Mouse (Mus musculus) fat pad, adult 2 months (tissue): Measurements from ENCODE around the gene Cables2.

Source experiments
- DNase-seq: peaks from one replicate; pipeline ENCODE4 v3.0.0-alpha.2; 2011; ENCODE audit warnings: low read depth, low spot score; ENCODE audit errors: extremely low read depth

The Cables2 gene

GRCm38 (mm10) chr2:180256296-180257000, 16.8 kb downstream of the Cables2 start:
- no peak for DNase-seq

GRCm38 (mm10) chr2:180255701-180256100, 17.6 kb downstream of the Cables2 start:
- no peak for DNase-seq

GRCm38 (mm10) chr2:180254436-180255209, 18.7 kb downstream of the Cables2 start:
- no peak for DNase-seq

DNA sequence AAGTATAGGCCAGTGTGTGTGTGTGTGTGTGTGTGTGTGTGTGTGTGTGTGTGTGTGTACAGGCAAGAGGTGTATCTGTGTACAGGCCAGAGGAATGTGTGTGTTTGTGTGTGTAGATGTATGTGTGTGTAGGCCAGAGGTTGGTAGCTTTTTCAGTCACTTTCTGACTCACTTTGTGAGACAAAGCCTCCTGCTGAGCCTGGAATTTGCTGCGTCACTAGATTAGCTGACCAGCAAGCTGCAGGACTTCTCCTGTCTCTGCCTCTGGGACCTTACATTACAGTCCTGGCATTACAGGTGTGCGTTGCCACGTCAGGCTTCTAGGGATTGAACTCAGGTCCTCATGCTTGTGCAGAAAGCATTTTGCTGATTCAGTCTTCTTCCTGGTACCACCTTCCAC, 21.5 kb downstream of the Cables2 start:
- DNase-seq = no peak

DNA sequence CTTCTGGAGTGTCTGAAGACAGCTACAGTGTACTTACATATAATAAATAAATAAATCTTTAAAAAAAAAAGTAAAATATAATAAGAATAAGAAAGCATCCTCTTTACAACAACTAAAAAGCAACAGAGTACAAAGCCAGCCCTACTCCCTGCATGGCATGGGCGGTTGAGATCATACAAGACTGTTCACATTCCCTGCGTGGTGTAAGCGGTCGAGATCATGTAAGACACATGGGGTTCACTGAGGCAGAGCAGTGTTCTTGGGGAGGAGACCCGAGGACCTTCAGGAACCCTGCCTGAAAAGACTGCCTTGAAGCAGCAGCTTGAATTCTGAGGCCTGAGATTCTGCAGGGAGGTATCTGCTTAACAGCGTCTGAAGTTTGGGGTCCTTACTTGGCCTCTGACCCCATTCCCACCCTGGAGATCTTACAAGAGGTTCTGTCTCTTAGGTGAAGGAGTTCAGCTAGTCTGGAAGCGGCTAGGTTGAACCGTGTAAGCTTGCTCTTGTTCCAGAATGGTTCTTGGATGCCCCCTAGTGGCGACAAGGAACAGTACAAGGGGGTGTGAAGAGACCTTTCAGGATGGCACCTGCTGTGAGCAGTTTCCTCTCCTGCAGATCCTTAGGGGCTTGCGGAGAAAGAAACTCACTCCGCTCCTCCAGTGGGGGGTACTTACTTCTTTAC, 22.2 kb downstream of the Cables2 start:
- no peak for DNase-seq

DNA sequence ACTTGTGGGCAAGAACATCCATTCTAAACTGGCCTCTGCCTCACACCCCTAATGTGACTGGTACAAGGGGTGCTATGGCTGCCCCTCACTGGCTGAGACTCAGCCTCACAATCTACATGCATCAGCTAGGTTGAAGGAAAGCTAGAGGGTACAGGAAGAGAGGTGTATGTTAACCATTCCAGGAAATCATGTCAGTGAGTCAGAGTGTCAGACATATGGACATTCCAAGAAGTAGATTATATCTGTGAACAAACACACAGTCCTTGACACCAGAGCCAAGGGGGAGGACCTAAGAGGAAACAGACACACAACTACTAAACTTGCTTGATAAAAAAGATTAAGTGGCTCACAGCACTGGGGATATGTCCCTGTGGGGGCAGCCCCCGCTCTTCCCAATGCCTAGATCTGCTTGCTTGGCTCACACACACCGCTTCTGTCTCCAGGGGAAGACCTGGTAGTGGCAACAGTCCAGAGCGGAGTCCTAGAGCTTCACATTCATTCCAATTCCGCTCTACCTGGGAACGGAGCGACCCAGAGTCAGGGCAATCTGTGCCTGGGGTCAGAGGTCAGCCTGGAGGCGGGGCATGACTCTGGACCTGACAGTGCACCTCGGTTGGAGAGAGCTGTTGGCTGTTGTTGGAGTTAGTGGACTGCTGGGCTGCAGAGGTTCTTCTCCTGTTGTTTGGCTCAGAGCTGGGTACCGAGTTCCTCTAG, 24.2 kb downstream of the Cables2 start:
- DNase-seq = no peak

DNA sequence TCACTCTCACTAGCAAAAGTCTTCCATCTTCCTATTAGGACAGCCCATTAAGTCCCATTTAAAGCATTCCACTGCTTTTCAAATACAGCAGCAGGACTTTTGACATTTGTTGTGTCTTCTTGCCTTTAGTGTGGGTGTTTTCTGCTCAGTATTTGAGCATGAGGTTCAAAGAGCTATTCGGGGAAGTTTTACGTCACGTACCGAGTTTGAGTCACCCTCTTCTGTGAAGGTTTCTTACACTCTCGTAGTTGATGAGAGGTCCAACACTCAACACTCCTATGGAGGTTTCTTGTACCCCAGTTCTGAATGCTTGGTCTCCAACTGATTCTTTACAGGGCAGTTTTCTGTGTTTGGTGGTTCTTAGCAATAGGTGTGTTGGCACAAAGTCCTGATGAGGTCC, 25.4 kb downstream of the Cables2 start:
- no peak for DNase-seq

- DNase-seq = no peak
These were observed 30.2 kb downstream of the Cables2 start for GRCm38 (mm10) chr2:180243108-180243507.

- DNase-seq = no peak
These were observed 34.7 kb downstream of the Cables2 start for GRCm38 (mm10) chr2:180238591-180238990.

GRCm38 (mm10) chr2:180237601-180238345, 35.5 kb downstream of the Cables2 start:
- no peak for DNase-seq

DNA sequence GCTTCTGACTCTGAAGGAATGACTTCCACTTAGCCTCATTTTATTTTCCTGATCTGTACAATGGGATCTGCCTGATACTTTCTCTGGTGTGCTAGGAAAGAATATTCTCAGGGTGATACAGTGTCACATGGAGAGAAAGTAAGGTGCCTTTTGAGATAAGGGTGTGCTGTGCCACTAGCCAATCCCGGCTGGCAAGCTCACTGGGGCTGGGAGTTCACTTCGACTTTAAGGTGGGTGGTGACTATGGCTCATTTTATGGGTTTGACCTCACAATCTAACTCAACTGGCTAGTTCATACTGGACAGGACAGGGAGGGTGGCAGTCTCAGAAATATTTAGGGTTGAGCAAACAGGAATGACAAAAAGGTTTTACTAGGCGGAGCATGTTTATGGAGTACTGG, 36.4 kb downstream of the Cables2 start:
- no peak for DNase-seq

- DNase-seq = peak; percentile 64
These were observed 36.8 kb downstream of the Cables2 start for GRCm38 (mm10) chr2:180236500-180236899.

DNA sequence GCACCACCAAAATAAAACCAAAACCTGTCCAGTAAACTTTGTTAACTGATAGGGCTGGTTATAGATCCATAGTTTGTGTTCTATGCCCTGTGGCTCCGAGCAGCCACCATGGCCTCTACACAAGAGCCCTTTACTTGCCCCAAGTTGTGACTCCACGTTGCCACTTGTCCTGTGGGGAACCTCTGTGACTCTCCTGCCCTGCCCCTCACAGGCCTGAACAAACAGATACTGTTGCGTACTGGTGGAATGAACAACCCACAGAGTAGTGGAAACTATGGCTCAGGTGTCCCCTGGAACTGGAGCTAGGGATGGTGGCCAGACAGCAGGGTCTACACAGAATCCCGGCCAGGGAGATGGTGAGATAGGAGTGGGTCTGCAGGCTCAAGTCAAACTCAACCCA, 37.5 kb downstream of the Cables2 start:
- no peak for DNase-seq

DNA sequence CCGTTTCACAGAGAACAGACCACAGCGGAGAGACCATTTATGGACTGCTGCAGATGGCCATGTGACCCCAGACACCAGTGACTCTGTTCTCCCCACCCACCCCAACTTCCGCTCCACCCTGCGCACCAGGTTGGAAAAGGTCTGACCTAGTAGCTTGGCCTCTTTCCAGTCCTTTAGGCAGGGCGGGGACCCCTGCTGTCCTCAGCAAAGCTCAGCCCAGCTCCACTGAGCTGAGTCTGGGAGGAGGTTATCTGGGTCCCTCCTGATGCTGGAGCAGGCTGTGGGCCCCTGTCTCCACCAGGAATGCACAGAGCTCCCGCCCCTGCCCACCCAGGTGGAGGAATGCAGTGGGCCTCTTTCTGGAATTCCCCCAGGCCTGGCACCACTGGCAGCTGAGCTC, 38.3 kb downstream of the Cables2 start:
- no peak for DNase-seq

- DNase-seq = no peak
These were observed 38.9 kb downstream of the Cables2 start for GRCm38 (mm10) chr2:180234353-180234752.

DNA sequence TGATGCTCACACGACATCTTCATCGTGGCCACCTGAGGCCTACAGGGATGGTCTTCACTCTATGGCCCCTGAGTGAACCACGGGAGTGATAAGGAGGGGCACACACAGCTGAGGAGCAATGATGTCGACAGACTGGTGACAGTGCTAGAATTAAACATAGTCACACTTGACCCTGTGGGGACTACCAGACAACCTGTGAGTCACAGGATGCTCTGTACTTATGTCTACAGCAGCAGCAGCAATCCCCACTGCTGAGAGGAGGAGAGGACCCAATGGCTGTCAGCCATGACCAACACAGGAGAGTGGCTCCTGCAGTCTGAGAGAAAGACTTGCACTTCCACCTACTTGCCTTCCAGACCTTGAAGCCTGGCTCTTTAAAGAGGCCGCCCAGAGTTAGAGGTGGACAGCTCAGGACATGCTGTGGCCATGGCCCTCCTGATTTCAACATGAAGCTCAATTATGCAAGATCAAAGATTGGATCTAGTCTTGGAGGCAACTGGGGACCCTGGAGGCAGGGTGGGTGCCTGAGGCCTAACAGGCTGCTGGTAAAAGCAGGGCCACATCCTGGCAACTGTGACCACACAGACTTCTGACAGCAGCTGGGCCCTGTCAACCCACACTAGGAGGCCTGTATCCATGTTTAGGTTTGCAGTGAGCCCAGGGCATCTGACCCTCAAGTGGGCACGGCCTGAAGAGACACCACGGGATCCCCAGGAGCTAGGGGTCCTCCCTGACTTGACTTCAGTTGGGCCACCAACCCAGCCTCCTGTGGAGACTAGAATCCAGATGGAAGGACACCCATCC, 40.0 kb downstream of the Cables2 start:
- DNase-seq = peak; percentile 23

- no peak for DNase-seq
These were observed 42.8 kb downstream of the Cables2 start for GRCm38 (mm10) chr2:180230482-180230881.

GRCm38 (mm10) chr2:180229129-180229528, 44.2 kb downstream of the Cables2 start:
- DNase-seq = no peak

DNA sequence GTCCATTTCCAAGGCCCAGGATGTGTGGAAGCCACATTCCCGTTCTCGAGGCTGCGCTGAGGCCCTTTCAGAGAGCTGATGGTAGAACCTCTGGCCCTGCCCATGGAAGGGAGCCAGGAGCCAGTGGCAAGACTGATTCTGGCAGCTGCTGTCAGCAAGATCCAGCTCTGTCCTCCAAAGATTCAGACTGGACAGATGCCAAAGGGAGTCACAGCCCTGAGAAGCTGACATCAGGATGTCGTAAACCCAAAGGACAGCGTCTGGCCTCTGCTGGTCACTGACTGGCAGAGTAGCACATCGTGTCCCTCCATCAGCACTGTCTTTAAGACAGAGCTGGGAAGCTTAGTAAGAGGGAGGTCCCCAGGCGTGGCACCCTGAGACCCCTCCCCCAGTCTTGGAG, 44.7 kb downstream of the Cables2 start:
- DNase-seq = no peak

- no peak for DNase-seq
These were observed 45.2 kb downstream of the Cables2 start for GRCm38 (mm10) chr2:180228060-180228458.
